In genomic region chr5:124899945-124900631, GRCm38 (mm10) we compare ENCODE assay signal across 8 mouse cellular contexts. TPM values are rescaled to one million over a fixed set of nuclear protein-coding genes. Genes with fewer than 3 reads are reported as not detected.
DNase-seq lines count a peak whose midpoint lies in the region; ATAC-seq and TF ChIP-seq lines count a peak whose summit lies in the region.

No protein-coding gene starts in this region.

- no peak; the same call in 1 of the 2 replicates for ATAC-seq in G1E (ENCODE audit: extremely low read depth, insufficient number of reproducible peaks, low FRiP score, poor library complexity, severe bottlenecking)
- peak; percentile 84 for ATAC-seq in forebrain, postnatal 0 days
- peak; percentile 68 for ATAC-seq in lung, embryonic 14.5 days (ENCODE audit: insufficient read depth)

- H3K9me3 ChIP-seq in G1E (replicated peaks) = no peaks in the 10 kb centered on the region
- no peaks in the 10 kb centered on the region for H3K9me3 ChIP-seq in forebrain, postnatal 0 days (ENCODE audit: low read length)
- no peaks in the 10 kb centered on the region for H3K9me3 ChIP-seq in lung, embryonic 14.5 days (ENCODE audit: low read depth, low read length)

- no peak overlapping the region for H3K4me3 ChIP-seq in G1E (ENCODE audit: low read depth, low read length)
- peak overlapping the region; percentile 22; the same call in 1 of the 2 replicates for H3K4me3 ChIP-seq in forebrain, postnatal 0 days (ENCODE audit: low read depth, low read length)
- H3K4me3 ChIP-seq in layer of hippocampus, adult 2 months = no peak overlapping the region; the same call in 1 of the 2 replicates
- H3K4me3 ChIP-seq in lung, embryonic 14.5 days (ENCODE audit: low read depth, low read length) = 0 out of 2 replicates have a peak overlapping the region, but pooled peaks have one; percentile 0
- H3K4me3 ChIP-seq in olfactory bulb, adult 2 months (ENCODE audit: insufficient read depth, low read depth, low read length) = peak overlapping the region; percentile 21

- 20% methylated on average over 20 of the region's 20 CpGs for WGBS in forebrain, postnatal 0 days
- WGBS in lung, embryonic 14.5 days = 17% methylated on average over 20 of the region's 20 CpGs
- 10% methylated on average over 20 of the region's 20 CpGs for WGBS in olfactory bulb, adult 2 months

- peak overlapping the region; percentile 47 for H3K27ac ChIP-seq in forebrain, postnatal 0 days (ENCODE audit: low read depth, low read length)
- peak overlapping the region; percentile 74 for H3K27ac ChIP-seq in layer of hippocampus, adult 2 months
- no peak overlapping the region for H3K27ac ChIP-seq in lung, embryonic 14.5 days (ENCODE audit: low read depth)
- H3K27ac ChIP-seq in olfactory bulb, adult 2 months (ENCODE audit: insufficient read depth, low read depth, low read length) = peak overlapping the region; percentile 83

- DNase-seq in G1E (ENCODE audit: low spot score) = peak; percentile 18
- DNase-seq in cerebellum, adult 18-20 months = peak; percentile 77 to 88
- DNase-seq in forebrain, postnatal 0 days = peak; percentile 93
- peak; percentile 92 for DNase-seq in heart, postnatal 4 days
- peak; percentile 89 for DNase-seq in layer of hippocampus, adult 2 months (ENCODE audit: low spot score in 2 of 2)
- DNase-seq in lung, embryonic 14.5 days = peak; percentile 95
- peak; percentile 70 to 77 for DNase-seq in thymus, adult 18-20 months

- TF ChIP-seq CTCF in G1E (IDR thresholded peaks at IDR 0.05; ENCODE audit: low read depth, low read length) = peak; percentile 66
- peak; percentile 100 for TF ChIP-seq CTCF in forebrain, postnatal 0 days (IDR thresholded peaks at IDR 0.05; ENCODE audit: low read depth)
- peak; percentile 96 for TF ChIP-seq CTCF in layer of hippocampus, adult 2 months (conservative IDR thresholded peaks at IDR 0.05)
- TF ChIP-seq CTCF in lung, embryonic 14.5 days (IDR thresholded peaks at IDR 0.05; ENCODE audit: low read depth) = peak; percentile 99
- peak; percentile 98 for TF ChIP-seq CTCF in olfactory bulb, adult 2 months (IDR thresholded peaks at IDR 0.05; ENCODE audit: insufficient read depth, low read depth, low read length)

- H3K9ac ChIP-seq in forebrain, postnatal 0 days = peak overlapping the region; percentile 47
- no peak overlapping the region for H3K9ac ChIP-seq in lung, embryonic 14.5 days

- peak overlapping the region; percentile 46 for H3K4me2 ChIP-seq in forebrain, postnatal 0 days (ENCODE audit: low read depth)
- H3K4me2 ChIP-seq in lung, embryonic 14.5 days = peak overlapping the region; percentile 54

- H3K4me1 ChIP-seq in G1E (ENCODE audit: insufficient read depth, low read depth, low read length) = no peaks in the 10 kb centered on the region
- peaks cover 5% of the 10 kb centered on the region for H3K4me1 ChIP-seq in forebrain, postnatal 0 days (ENCODE audit: insufficient read depth)
- peaks cover 7% of the 10 kb centered on the region; the same call in 1 of the 2 replicates for H3K4me1 ChIP-seq in lung, embryonic 14.5 days (ENCODE audit: insufficient read depth)
- peaks cover 30% of the 10 kb centered on the region for H3K4me1 ChIP-seq in olfactory bulb, adult 2 months (ENCODE audit: control insufficient read depth, insufficient read depth, low read length)

- H3K27me3 ChIP-seq in G1E (ENCODE audit: insufficient read depth, low read length) = no peaks in the 10 kb centered on the region
- H3K27me3 ChIP-seq in forebrain, postnatal 0 days (ENCODE audit: insufficient read depth, low read length) = no peaks in the 10 kb centered on the region
- no peaks in the 10 kb centered on the region for H3K27me3 ChIP-seq in lung, embryonic 14.5 days (ENCODE audit: insufficient read depth, low read length)

- no peaks in the 10 kb centered on the region for H3K36me3 ChIP-seq in G1E (replicated peaks)
- H3K36me3 ChIP-seq in forebrain, postnatal 0 days (ENCODE audit: insufficient read depth) = no peaks in the 10 kb centered on the region
- no peaks in the 10 kb centered on the region for H3K36me3 ChIP-seq in lung, embryonic 14.5 days (ENCODE audit: insufficient read depth)

- no peak for TF ChIP-seq POLR2A in olfactory bulb, adult 2 months (IDR thresholded peaks at IDR 0.05; ENCODE audit: insufficient read depth, low read depth, low read length)

RNA-seq across cellular contexts. Expression of gene Zfp664, which starts 37.6 kb away (rescaled TPM):
- total RNA-seq in G1E (2014; fragmentation: Nextera tagmentation) (38.8 and 41.7 TPM in 2 replicates), G1E (2017) (29.7 and 32.0 TPM in 2 replicates)
- polyA plus RNA-seq in G1E (2012) = 45.7 and 55.0 TPM in 2 replicates
- 27.5 and 27.6 TPM in 2 replicates for total RNA-seq in forebrain, postnatal 0 days (2014; rRNA removed)
- 35.6 and 52.7 TPM in 2 replicates for polyA plus RNA-seq in forebrain, postnatal 0 days (2015; fragmentation: Nextera tagmentation; extraction: Ambion mirVana)
- 10 to 100 TPM; 57.5 to 62.7 TPM for total RNA-seq in heart, postnatal 4 days (2021)
- 10 to 100 TPM; 65.1 to 66.1 TPM for total RNA-seq in layer of hippocampus, adult 2 months (2021)
- 90.7 and 98.9 TPM in 2 replicates for polyA plus RNA-seq in lung, embryonic 14.5 days (2014; fragmentation: Nextera tagmentation; extraction: Ambion mirVana)
- 74.3 TPM in 1 of 2 replicates, not detected in the other for polyA plus RNA-seq in olfactory bulb, adult 2 months (2012; ENCODE audit: insufficient read depth, insufficient read length, low replicate concordance, missing spikeins)

RNA-seq across cellular contexts. Expression of gene Ccdc92, which starts 37.9 kb away (rescaled TPM):
- total RNA-seq in G1E (2014; fragmentation: Nextera tagmentation) = 1.1 TPM in 1 of 2 replicates, not detected in the other
- 0.93 and 1.5 TPM in 2 replicates for total RNA-seq in G1E (2017)
- polyA plus RNA-seq in G1E (2012) = 1.2 and 1.5 TPM in 2 replicates
- 23.7 and 26.1 TPM in 2 replicates for total RNA-seq in forebrain, postnatal 0 days (2014; rRNA removed)
- polyA plus RNA-seq in forebrain, postnatal 0 days (2015; fragmentation: Nextera tagmentation; extraction: Ambion mirVana) = 38.2 and 45.4 TPM in 2 replicates
- under 1 TPM; 0.68 to 0.88 TPM for total RNA-seq in heart, postnatal 4 days (2021)
- total RNA-seq in layer of hippocampus, adult 2 months (2021) = 10 to 100 TPM; 79.7 to 81.8 TPM
- polyA plus RNA-seq in lung, embryonic 14.5 days (2014; fragmentation: Nextera tagmentation; extraction: Ambion mirVana) = 7.5 and 8.8 TPM in 2 replicates
- not detected in 2 replicates for polyA plus RNA-seq in olfactory bulb, adult 2 months (2012; ENCODE audit: insufficient read depth, insufficient read length, low replicate concordance, missing spikeins)

Comparison
In these comparisons a context has a peak if more than half of its experiments do, and no peak if none do; other contexts are left out.
1. DNase-seq: peak in every context shown above with its lines; median percentile 95 in lung, embryonic 14.5 days; 93 in forebrain, postnatal 0 days; 92 in heart, postnatal 4 days; 89 in layer of hippocampus, adult 2 months; 82 in cerebellum, adult 18-20 months; 74 in thymus, adult 18-20 months; 18 in G1E.
2. H3K4me3 ChIP-seq: peak in forebrain, postnatal 0 days (single experiment), lung, embryonic 14.5 days (single experiment) and olfactory bulb, adult 2 months (single experiment); none in G1E (single experiment) and layer of hippocampus, adult 2 months (single experiment).
3. Peak in every context shown above with its lines, with median percentiles within 50 percentile points of each other: CTCF ChIP-seq.